Mouse (Mus musculus): ENCODE measurements around the gene Hadh. TPM values are rescaled to one million over a fixed set of nuclear protein-coding genes. Genes with fewer than 3 reads are reported as not detected.

Gene Hadh
- total and polyA plus RNA-seq, 3 experiments, result 43.6 to 79.8 (median 66.7) TPM

DNA sequence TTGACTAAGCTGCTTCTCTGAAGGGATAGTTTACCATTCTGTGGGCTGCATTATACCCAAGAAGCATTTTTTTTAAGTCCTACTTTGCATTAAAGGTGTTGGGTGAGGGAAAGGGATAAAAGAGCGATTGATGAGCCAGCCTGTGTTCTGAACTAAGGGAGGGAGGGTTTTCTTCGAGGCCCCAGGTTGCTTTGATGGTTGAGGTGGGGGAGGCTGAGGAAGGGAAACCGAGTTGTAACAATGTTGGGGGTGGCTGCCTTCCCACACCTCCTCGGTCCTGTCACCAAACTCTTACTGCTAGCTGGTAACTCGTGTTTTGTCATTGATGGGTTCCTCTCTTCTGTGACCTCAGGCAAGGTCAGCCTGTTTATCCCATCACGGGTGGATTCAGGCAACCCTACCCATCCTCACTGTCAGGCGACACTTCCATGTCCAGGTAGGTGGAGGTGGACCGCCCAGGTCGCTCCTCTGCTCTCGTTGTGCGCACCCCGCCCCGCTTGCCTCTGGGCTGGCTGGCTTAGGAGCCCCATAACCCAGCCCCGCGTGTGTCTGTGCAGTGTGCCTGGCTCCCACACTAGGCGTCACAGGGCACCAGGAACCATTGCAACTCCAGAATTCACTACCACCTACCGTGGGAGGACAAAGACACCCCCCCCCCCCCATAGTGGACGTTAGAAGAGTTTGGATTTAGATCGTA is 81.1 kb downstream of the Hadh start:
- Histone ChIP-seq H3K27me3 (ENCODE audit: insufficient read depth, low read length) (no peaks in the 10 kb centered on the region), H3K4me1 (ENCODE audit: insufficient read depth, low read depth, low read length) (no peaks in the 10 kb centered on the region), H3K9me3 (replicated peaks) (peaks cover 53% of the 10 kb centered on the region), H3K36me3 (replicated peaks) (no peaks in the 10 kb centered on the region), H3K4me3 (ENCODE audit: low read depth, low read length) (no peak overlapping the region; the same call in 1 of the 2 replicates)
- TF ChIP-seq GATA2 (IDR thresholded peaks at IDR 0.05; ENCODE audit: borderline replicate concordance, low read depth, low read length) (no peak), POLR2AphosphoS5 (IDR thresholded peaks at IDR 0.05; ENCODE audit: insufficient replicate concordance, low read depth, low read length) (no peak), GATA1 (IDR thresholded peaks at IDR 0.05; ENCODE audit: borderline replicate concordance, low read length) (no peak), CTCF (IDR thresholded peaks at IDR 0.05; ENCODE audit: low read depth, low read length) (no peak), TAL1 (conservative IDR thresholded peaks at IDR 0.05; ENCODE audit: low read depth, low read length) (no peak)
- DNase-seq (ENCODE audit: low spot score) (no peak), ATAC-seq (ENCODE audit: extremely low read depth, insufficient number of reproducible peaks, low FRiP score, poor library complexity, severe bottlenecking) (no peak)

DNA sequence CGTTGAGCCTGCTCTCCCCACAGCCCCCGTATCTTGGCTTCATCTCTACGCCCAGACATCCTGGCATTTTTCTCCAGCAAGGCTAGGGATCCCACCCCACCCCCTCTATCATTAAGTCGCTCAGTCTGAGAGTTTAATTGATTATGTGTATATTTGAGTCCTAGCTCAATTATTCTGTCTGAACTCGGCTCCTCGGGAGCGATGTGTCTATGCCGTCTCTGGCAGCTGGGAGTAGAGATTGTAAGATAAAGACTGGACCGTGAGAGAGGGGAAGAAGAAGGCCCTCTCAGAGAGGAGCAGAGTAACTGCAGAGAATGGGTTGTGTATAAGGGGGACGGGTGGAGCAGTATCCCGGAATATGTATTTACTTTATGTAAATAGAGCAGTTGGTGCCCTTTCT is 81.7 kb downstream of the Hadh start:
- TF ChIP-seq GATA1 (IDR thresholded peaks at IDR 0.05; ENCODE audit: borderline replicate concordance, low read length) (no peak), CTCF (IDR thresholded peaks at IDR 0.05; ENCODE audit: low read depth, low read length) (no peak), GATA2 (IDR thresholded peaks at IDR 0.05; ENCODE audit: borderline replicate concordance, low read depth, low read length) (no peak), POLR2AphosphoS5 (IDR thresholded peaks at IDR 0.05; ENCODE audit: insufficient replicate concordance, low read depth, low read length) (no peak), TAL1 (conservative IDR thresholded peaks at IDR 0.05; ENCODE audit: low read depth, low read length) (no peak)
- H3K36me3 ChIP-seq (replicated peaks), result no peaks in the 10 kb centered on the region
- DNase-seq (ENCODE audit: low spot score), result no peak
- ATAC-seq (ENCODE audit: extremely low read depth, insufficient number of reproducible peaks, low FRiP score, poor library complexity, severe bottlenecking), result no peak
- H3K4me3 ChIP-seq (ENCODE audit: low read depth, low read length), result no peak overlapping the region
- H3K9me3 ChIP-seq (replicated peaks), result peaks cover 56% of the 10 kb centered on the region
- no peaks in the 10 kb centered on the region for H3K4me1 ChIP-seq (ENCODE audit: insufficient read depth, low read depth, low read length)
- H3K27me3 ChIP-seq (ENCODE audit: insufficient read depth, low read length), result no peaks in the 10 kb centered on the region

DNA sequence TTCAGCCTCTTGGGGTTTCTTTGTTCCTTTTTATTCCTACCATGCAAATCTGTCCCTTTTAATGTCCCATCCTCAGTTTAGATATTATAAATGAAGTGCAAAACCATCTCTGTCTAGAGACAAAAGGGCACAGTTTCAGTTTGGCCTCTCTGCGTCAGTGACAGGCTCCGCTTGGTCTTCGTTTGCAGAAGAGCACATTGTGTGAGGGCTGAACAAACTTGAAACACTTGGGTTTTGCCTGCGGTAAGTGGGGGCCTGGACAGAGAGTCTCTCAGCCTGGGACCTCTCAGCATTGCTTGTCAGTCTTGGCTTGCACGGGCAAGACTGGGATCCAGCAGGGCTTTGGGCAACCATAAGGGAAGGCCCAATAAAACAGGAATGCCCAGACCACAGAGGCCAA is 85.7 kb downstream of the Hadh start:
- DNase-seq (ENCODE audit: low spot score) (no peak), ATAC-seq (ENCODE audit: extremely low read depth, insufficient number of reproducible peaks, low FRiP score, poor library complexity, severe bottlenecking) (no peak)
- TF ChIP-seq GATA2 (IDR thresholded peaks at IDR 0.05; ENCODE audit: borderline replicate concordance, low read depth, low read length) (no peak), GATA1 (IDR thresholded peaks at IDR 0.05; ENCODE audit: borderline replicate concordance, low read length) (no peak), POLR2AphosphoS5 (IDR thresholded peaks at IDR 0.05; ENCODE audit: insufficient replicate concordance, low read depth, low read length) (no peak), CTCF (IDR thresholded peaks at IDR 0.05; ENCODE audit: low read depth, low read length) (no peak), TAL1 (conservative IDR thresholded peaks at IDR 0.05; ENCODE audit: low read depth, low read length) (no peak)

More for the DNA sequence above, 85.7 kb downstream of the Hadh start:
- H3K4me3 ChIP-seq (ENCODE audit: low read depth, low read length), result no peak overlapping the region
- no peaks in the 10 kb centered on the region for H3K4me1 ChIP-seq (ENCODE audit: insufficient read depth, low read depth, low read length)
- H3K9me3 ChIP-seq (replicated peaks), result peaks cover 51% of the 10 kb centered on the region
- H3K27me3 ChIP-seq (ENCODE audit: insufficient read depth, low read length), result no peaks in the 10 kb centered on the region
- no peaks in the 10 kb centered on the region for H3K36me3 ChIP-seq (replicated peaks)

Other genes starting within 250 kb of the Hadh start
- gene Lef1, start 161.6 kb downstream of the Hadh start, total RNA-seq (2014; fragmentation: Nextera tagmentation), result not detected in 2 replicates
- 0.11 TPM in 1 of 2 replicates, not detected in the other for gene Lef1, start 161.6 kb downstream of the Hadh start, total RNA-seq (2017)
- gene Lef1, start 161.6 kb downstream of the Hadh start, polyA plus RNA-seq (2012), result not detected in 2 replicates
- not detected in 2 replicates for gene Cyp2u1, start 31.1 kb upstream of the Hadh start, total RNA-seq (2014; fragmentation: Nextera tagmentation)
- gene Cyp2u1, start 31.1 kb upstream of the Hadh start, total RNA-seq (2017), result 0.05 TPM in 1 of 2 replicates, not detected in the other
- gene Cyp2u1, start 31.1 kb upstream of the Hadh start, polyA plus RNA-seq (2012), result not detected in 2 replicates
- gene Sgms2, start 219.3 kb upstream of the Hadh start, total RNA-seq (2014; fragmentation: Nextera tagmentation), result not detected in 2 replicates
- 0.11 and 0.12 TPM in 2 replicates for gene Sgms2, start 219.3 kb upstream of the Hadh start, total RNA-seq (2017)
- gene Sgms2, start 219.3 kb upstream of the Hadh start, polyA plus RNA-seq (2012), result not detected in 2 replicates